Mouse (Mus musculus): ENCODE measurements around the gene Dclk2.
A peak's percentile ranks its signal among the peaks of the same experiment; 100 is the strongest.

The Dclk2 gene

GRCm38 (mm10) chr3:86842461-86842860, 78.2 kb downstream of the Dclk2 start:
- no peak for DNase-seq

- DNase-seq = no peak
Measured at GRCm38 (mm10) chr3:86839606-86840005, 81.0 kb downstream of the Dclk2 start.

GRCm38 (mm10) chr3:86837386-86837785, 83.3 kb downstream of the Dclk2 start:
- no peak for DNase-seq

GRCm38 (mm10) chr3:86835180-86835579, 85.5 kb downstream of the Dclk2 start:
- DNase-seq = no peak

- DNase-seq = no peak
Measured at GRCm38 (mm10) chr3:86834341-86834740, 86.3 kb downstream of the Dclk2 start.

- DNase-seq = no peak
Measured at GRCm38 (mm10) chr3:86832591-86833267, 87.9 kb downstream of the Dclk2 start.

GRCm38 (mm10) chr3:86832115-86832514, 88.5 kb downstream of the Dclk2 start:
- no peak for DNase-seq

GRCm38 (mm10) chr3:86827506-86827905, 93.1 kb downstream of the Dclk2 start:
- DNase-seq = no peak

- DNase-seq = peak; percentile 52 to 58
Measured at GRCm38 (mm10) chr3:86821383-86821782, 99.3 kb downstream of the Dclk2 start.

GRCm38 (mm10) chr3:86820344-86820743, 100.3 kb downstream of the Dclk2 start:
- no peak for DNase-seq

GRCm38 (mm10) chr3:86819372-86819771, 101.3 kb downstream of the Dclk2 start:
- DNase-seq = no peak

GRCm38 (mm10) chr3:86818001-86818585, 102.6 kb downstream of the Dclk2 start:
- DNase-seq = peak; percentile 91 to 92

GRCm38 (mm10) chr3:86812689-86813088, 108.0 kb downstream of the Dclk2 start:
- peak; percentile 90 to 91 for DNase-seq

- DNase-seq = no peak
Measured at GRCm38 (mm10) chr3:86810908-86811307, 109.7 kb downstream of the Dclk2 start.

GRCm38 (mm10) chr3:86809646-86810045, 111.0 kb downstream of the Dclk2 start:
- no peak for DNase-seq

- DNase-seq = peak; percentile 64 to 68
Measured at GRCm38 (mm10) chr3:86809199-86809598, 111.5 kb downstream of the Dclk2 start.

- DNase-seq = peak; percentile 87 to 89
Measured at GRCm38 (mm10) chr3:86807750-86808467, 112.7 kb downstream of the Dclk2 start.

- DNase-seq = no peak
Measured at GRCm38 (mm10) chr3:86806834-86807233, 113.8 kb downstream of the Dclk2 start.

GRCm38 (mm10) chr3:86804265-86804664, 116.4 kb downstream of the Dclk2 start:
- DNase-seq = no peak

- peak in 1 of 2 experiments; percentile 18 for DNase-seq
Measured at GRCm38 (mm10) chr3:86802825-86803224, 117.8 kb downstream of the Dclk2 start.

- DNase-seq = no peak
Measured at GRCm38 (mm10) chr3:86800841-86801240, 119.8 kb downstream of the Dclk2 start.

- no peak for DNase-seq
Measured at GRCm38 (mm10) chr3:86799041-86799440, 121.6 kb downstream of the Dclk2 start.

GRCm38 (mm10) chr3:86797871-86798460, 122.7 kb downstream of the Dclk2 start:
- no peak for DNase-seq

GRCm38 (mm10) chr3:86796716-86797115, 123.9 kb downstream of the Dclk2 start:
- DNase-seq = peak in 1 of 2 experiments; percentile 40
